21 mouse cellular contexts compared by ENCODE assay signal in the genomic region with DNA sequence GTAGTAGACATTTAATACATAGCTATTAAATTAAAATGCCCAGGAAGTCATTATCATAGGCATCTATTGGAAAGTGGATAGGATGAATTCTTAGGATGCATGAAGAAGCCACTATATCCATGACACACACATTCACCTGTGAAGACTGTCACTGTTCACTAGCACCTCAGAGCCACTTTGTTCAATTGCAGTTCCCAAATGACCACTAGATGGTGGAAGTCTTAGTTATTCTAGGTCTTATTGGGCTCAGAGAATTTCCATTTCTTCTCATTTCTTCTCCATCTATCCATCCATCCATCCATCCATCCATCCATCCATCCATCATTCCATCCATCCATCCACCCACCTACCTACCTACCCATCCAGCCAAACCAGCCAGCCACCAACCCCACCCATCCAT.
DNase-seq lines count a peak whose midpoint lies in the region; ATAC-seq and TF ChIP-seq lines count a peak whose summit lies in the region.
"Had no signal": no experiment of that assay in that cellular context is flagged by ENCODE, and none has a peak within 500 bp of the region (broad histone marks: within the 10 kb centered on the region; RNA-seq: fewer than 3 reads in every experiment).

No protein-coding gene starts in this region.

- H3K9ac ChIP-seq in MEL (ENCODE audit: control insufficient read depth, low read depth, low read length, poor library complexity, severe bottlenecking), result no peak overlapping the region
- H3K9ac ChIP-seq: embryonic facial prominence, embryonic 13.5 days; hindbrain, embryonic 12.5 days; intestine, embryonic 15.5 days; liver, embryonic 15.5 days; neural tube, embryonic 12.5 days; stomach, embryonic 15.5 days had no signal

- TF ChIP-seq EP300 in MEL (IDR thresholded peaks at IDR 0.05; ENCODE audit: low read depth in 1 of 2, low read length in 2 of 2), result no peak

- H3K27ac ChIP-seq in layer of hippocampus, adult 2 months, result no peak overlapping the region
- no peak overlapping the region for H3K27ac ChIP-seq in MEL (ENCODE audit: control insufficient read depth, low read depth, low read length)
- H3K27ac ChIP-seq in cortical plate, adult 2 months (ENCODE audit: insufficient read depth, low read length), result no peak overlapping the region
- H3K27ac ChIP-seq: embryonic facial prominence, embryonic 13.5 days; heart, adult 2 months; hindbrain, embryonic 12.5 days; intestine, embryonic 15.5 days; liver, embryonic 15.5 days; neural tube, embryonic 12.5 days; stomach, embryonic 15.5 days had no signal

- TF ChIP-seq CTCF in layer of hippocampus, adult 2 months (conservative IDR thresholded peaks at IDR 0.05), result peak; percentile 60
- no peak; a peak in 1 of 6 replicates for TF ChIP-seq CTCF in MEL (IDR thresholded peaks at IDR 0.05 in 2 of 3, conservative IDR thresholded peaks at IDR 0.05 in 1 of 3; ENCODE audit: control insufficient read depth in 1 of 3, insufficient read depth in 1 of 3, low read depth in 2 of 3, low read length in 3 of 3, poor library complexity in 1 of 3, severe bottlenecking in 1 of 3)
- TF ChIP-seq CTCF in cortical plate, adult 2 months (IDR thresholded peaks at IDR 0.05; ENCODE audit: extremely low read depth, insufficient read depth, low read length), result 0 out of 2 replicates have a peak, but pooled peaks have one; percentile 6

- TF ChIP-seq RAD21 in MEL (IDR thresholded peaks at IDR 0.05; ENCODE audit: low read depth, low read length), result no peak

- H3K79me2 ChIP-seq in MEL (ENCODE audit: control insufficient read depth, insufficient read depth, low read length, poor library complexity), result no peaks in the 10 kb centered on the region

- H3K27me3 ChIP-seq in MEL (ENCODE audit: control insufficient read depth in 1 of 2, insufficient read depth in 2 of 2, low read length in 2 of 2), result no peaks in the 10 kb centered on the region
- H3K27me3 ChIP-seq: embryonic facial prominence, embryonic 13.5 days; hindbrain, embryonic 12.5 days; intestine, embryonic 15.5 days; liver, embryonic 15.5 days; neural tube, embryonic 12.5 days; stomach, embryonic 15.5 days had no signal

- ATAC-seq in megakaryocyte, adult 5-6 weeks (ENCODE audit: poor library complexity, severe bottlenecking), result no peak
- ATAC-seq: intestine, embryonic 15.5 days had no signal

- no peaks in the 10 kb centered on the region for H3K4me1 ChIP-seq in MEL (ENCODE audit: control insufficient read depth in 1 of 2, insufficient read depth in 2 of 2, low read length in 2 of 2)
- H3K4me1 ChIP-seq in cortical plate, adult 2 months (ENCODE audit: control insufficient read depth, insufficient read depth, low read length), result no peaks in the 10 kb centered on the region
- H3K4me1 ChIP-seq: embryonic facial prominence, embryonic 13.5 days; hindbrain, embryonic 12.5 days; intestine, embryonic 15.5 days; liver, embryonic 15.5 days; neural tube, embryonic 12.5 days; stomach, embryonic 15.5 days had no signal

- no peak overlapping the region for H3K4me3 ChIP-seq in layer of hippocampus, adult 2 months
- no peak overlapping the region for H3K4me3 ChIP-seq in MEL (ENCODE audit: control insufficient read depth in 1 of 2, insufficient read depth in 1 of 2, low read depth in 2 of 2, low read length in 2 of 2)
- H3K4me3 ChIP-seq in cortical plate, adult 2 months (ENCODE audit: insufficient read depth, low read length), result no peak overlapping the region
- H3K4me3 ChIP-seq: embryonic facial prominence, embryonic 13.5 days; heart, adult 2 months; hindbrain, embryonic 12.5 days; intestine, embryonic 15.5 days; liver, embryonic 15.5 days; neural tube, embryonic 12.5 days; stomach, embryonic 15.5 days had no signal

- no peaks in the 10 kb centered on the region for H3K36me3 ChIP-seq in MEL (ENCODE audit: control insufficient read depth in 1 of 2, insufficient read depth in 2 of 2, low read length in 2 of 2)
- H3K36me3 ChIP-seq: embryonic facial prominence, embryonic 13.5 days; hindbrain, embryonic 12.5 days; intestine, embryonic 15.5 days; liver, embryonic 15.5 days; neural tube, embryonic 12.5 days; stomach, embryonic 15.5 days had no signal

- no peak for TF ChIP-seq POLR2A in MEL (IDR thresholded peaks at IDR 0.05; ENCODE audit: control insufficient read depth in 1 of 2, insufficient read depth in 1 of 2, low read depth in 1 of 2, low read length in 2 of 2, poor library complexity in 1 of 2)
- no peak for TF ChIP-seq POLR2A in cortical plate, adult 2 months (IDR thresholded peaks at IDR 0.05; ENCODE audit: extremely low read depth, insufficient read depth, low read length)

- DNase-seq in cerebellum, postnatal 14 days, result peak; percentile 3 to 5
- DNase-seq in cerebellum, adult 9-11 months, result no peak
- no peak for DNase-seq in layer of hippocampus, adult 2 months (ENCODE audit: low spot score in 2 of 2)
- no peak for DNase-seq in layer of hippocampus, postnatal 25 days (ENCODE audit: extremely low spot score in 1 of 2, low spot score in 1 of 2)
- peak; percentile 1 for DNase-seq in MEL (ENCODE audit: low read depth, low spot score)
- DNase-seq in adrenal gland, adult 8-10 months, result no peak
- DNase-seq: adrenal gland, postnatal 36 days; cerebellum, adult 9-10 months; heart, adult 2 months; kidney, postnatal 10 days; lung, postnatal 36 days; right cerebral cortex, postnatal 14 days; thymus, postnatal 25 days had no signal

- no peaks in the 10 kb centered on the region for H3K9me3 ChIP-seq in MEL (replicated peaks; ENCODE audit: insufficient read depth, low read length)
- H3K9me3 ChIP-seq: embryonic facial prominence, embryonic 13.5 days; hindbrain, embryonic 12.5 days; intestine, embryonic 15.5 days; liver, embryonic 15.5 days; neural tube, embryonic 12.5 days; stomach, embryonic 15.5 days had no signal

TF ChIP-seq in MEL, 35 proteins besides CTCF, POLR2A, EP300 and RAD21:
- TF ChIP-seq JUND (IDR thresholded peaks at IDR 0.05; ENCODE audit: low read depth, low read length), result no peak
- TF ChIP-seq ZNF384 (IDR thresholded peaks at IDR 0.05; ENCODE audit: low read depth, low read length), result no peak
- TF ChIP-seq MAX (IDR thresholded peaks at IDR 0.05; ENCODE audit: low read length), result no peak
- no peak for TF ChIP-seq USF1 (IDR thresholded peaks at IDR 0.05; ENCODE audit: low read depth, low read length)
- TF ChIP-seq USF2 (IDR thresholded peaks at IDR 0.05; ENCODE audit: borderline replicate concordance in 1 of 2, insufficient read depth in 1 of 2, low read depth in 1 of 2, low read length in 2 of 2), result no peak
- no peak for TF ChIP-seq E2F4 (IDR thresholded peaks at IDR 0.05; ENCODE audit: borderline replicate concordance, low read depth, low read length)
- TF ChIP-seq BHLHE40 (IDR thresholded peaks at IDR 0.05; ENCODE audit: borderline replicate concordance, low read depth, low read length), result no peak
- no peak for TF ChIP-seq TBP (IDR thresholded peaks at IDR 0.05; ENCODE audit: low read depth, low read length)
- TF ChIP-seq ELF1 (IDR thresholded peaks at IDR 0.05; ENCODE audit: low read depth, low read length), result no peak
- TF ChIP-seq MYC (IDR thresholded peaks at IDR 0.05; ENCODE audit: low read depth, low read length), result no peak
- TF ChIP-seq MYB (IDR thresholded peaks at IDR 0.05; ENCODE audit: low read depth, low read length), result no peak
- no peak for TF ChIP-seq TCF12 (IDR thresholded peaks at IDR 0.05; ENCODE audit: low read depth, low read length)
- TF ChIP-seq TAL1 (IDR thresholded peaks at IDR 0.05; ENCODE audit: low read length), result no peak
- no peak for TF ChIP-seq SMC3 (IDR thresholded peaks at IDR 0.05; ENCODE audit: low read depth, low read length)
- no peak for TF ChIP-seq KAT2A (conservative IDR thresholded peaks at IDR 0.05; ENCODE audit: low read depth, low read length)
- no peak for TF ChIP-seq GATA1 (IDR thresholded peaks at IDR 0.05; ENCODE audit: low read depth, low read length)
- no peak for TF ChIP-seq ZC3H11A (IDR thresholded peaks at IDR 0.05; ENCODE audit: low read depth, low read length)
- TF ChIP-seq RCOR1 (IDR thresholded peaks at IDR 0.05; ENCODE audit: low read depth, low read length), result no peak

Comparison
In these comparisons a context has a peak if more than half of its experiments do, and no peak if none do; other contexts are left out.
1. DNase-seq: peak in cerebellum, postnatal 14 days (2 of 2) and MEL (single experiment); none in cerebellum, adult 9-11 months (single experiment), layer of hippocampus, adult 2 months (0 of 2), layer of hippocampus, postnatal 25 days (0 of 2) and adrenal gland, adult 8-10 months (single experiment).
2. CTCF ChIP-seq: peak in layer of hippocampus, adult 2 months (single experiment) and cortical plate, adult 2 months (single experiment); none in MEL (0 of 3).